Mouse (Mus musculus) limb, embryonic 12.5 days (tissue): ENCODE data around the gene Trit1. TPM values are rescaled to one million over a fixed set of nuclear protein-coding genes. Genes with fewer than 3 reads are reported as not detected.
A peak's percentile ranks its signal among the peaks of the same experiment; 100 is the strongest.

ENCODE experiments used
- ATAC-seq: fragments of 200-750 bp; cut with Nextera tagmentation; 2 replicates; pipeline ENCODE4 v1.8.0; 2017; ENCODE audit warnings: low read depth, moderate TSS enrichment; ENCODE audit not compliant: insufficient number of reproducible peaks, insufficient read depth, low FRiP score, low TSS enrichment
- H3K27ac ChIP-seq: fragments of 300-500 bp; sonication (generic); 2 replicates; pipeline ENCODE4 v1.5.1; 2016; ENCODE audit warnings: mild to moderate bottlenecking, moderate library complexity
- H3K27me3 ChIP-seq: fragments of 300-500 bp; sonication (generic); 2 replicates; pipeline ENCODE4 v1.6.1; 2016; ENCODE audit warnings: mild to moderate bottlenecking, moderate library complexity
- H3K36me3 ChIP-seq: fragments of 300-500 bp; sonication (generic); 2 replicates; pipeline ENCODE4 v1.6.1; 2016; ENCODE audit warnings: mild to moderate bottlenecking, moderate library complexity
- H3K4me1 ChIP-seq: fragments of 300-500 bp; sonication (generic); replicated peaks from 2 replicates; pipeline ENCODE4 v1.6.1; 2016
- H3K4me2 ChIP-seq: fragments of 300-500 bp; sonication (generic); 2 replicates; pipeline ENCODE4 v1.6.1; 2016; ENCODE audit warnings: mild to moderate bottlenecking, moderate library complexity
- H3K4me3 ChIP-seq: fragments of 300-500 bp; sonication (generic); replicated peaks from 2 replicates; pipeline ENCODE4 v1.5.1; 2016; ENCODE audit warnings: mild to moderate bottlenecking
- H3K9ac ChIP-seq: fragments of 300-500 bp; sonication (generic); replicated peaks from 2 replicates; pipeline ENCODE4 v1.6.1; 2016; ENCODE audit warnings: mild to moderate bottlenecking, moderate library complexity
- H3K9me3 ChIP-seq: fragments of 300-500 bp; sonication (generic); 2 replicates; pipeline ENCODE4 v1.6.1; 2016; ENCODE audit warnings: mild to moderate bottlenecking, moderate library complexity
- WGBS: fragments of 180-500 bp; shearing (Covaris S2); methylation state at CpG from one replicate; pipeline ENCODE4 v1.1.7; 2016; 5-methylcytosine and 5-hydroxymethylcytosine counted together
- polyA plus RNA-seq: library from polyadenylated mRNA; unstranded; fragments of >200 nt; fragmentation: Nextera tagmentation; extraction: Ambion mirVana; gene quantifications from 2 replicates; pipeline ENCODE4 v1.2.1, GENCODE M21; 2016

Gene Trit1
- polyA plus RNA-seq, 1 experiment from 2014 or later = 18.3 TPM

GRCm38 (mm10) chr4:123083323-123083902 lies 67.0 kb downstream of the Trit1 start:
- Histone ChIP-seq H3K4me2 (no peak overlapping the region), H3K4me3 (no peak overlapping the region), H3K4me1 (no peaks in the 10 kb centered on the region), H3K27me3 (peaks cover 10% of the 10 kb centered on the region; the same call in 1 of the 2 replicates), H3K9me3 (no peaks in the 10 kb centered on the region), H3K9ac (no peak overlapping the region), H3K27ac (no peak overlapping the region), H3K36me3 (no peaks in the 10 kb centered on the region)
- 66% methylated on average over 13 of the region's 13 CpGs for WGBS
- ATAC-seq = no peak

- ATAC-seq = no peak
- H3K36me3 ChIP-seq = no peaks in the 10 kb centered on the region
- no peaks in the 10 kb centered on the region for H3K9me3 ChIP-seq
- H3K27ac ChIP-seq = no peak overlapping the region
- no peak overlapping the region for H3K4me2 ChIP-seq
- peaks cover 10% of the 10 kb centered on the region; the same call in 1 of the 2 replicates for H3K27me3 ChIP-seq
- WGBS = 69% methylated on average over 2 of the region's 2 CpGs
- H3K4me3 ChIP-seq = no peak overlapping the region
- no peak overlapping the region for H3K9ac ChIP-seq
- no peaks in the 10 kb centered on the region for H3K4me1 ChIP-seq
Measured at GRCm38 (mm10) chr4:123085290-123085689, 68.9 kb downstream of the Trit1 start.

DNA sequence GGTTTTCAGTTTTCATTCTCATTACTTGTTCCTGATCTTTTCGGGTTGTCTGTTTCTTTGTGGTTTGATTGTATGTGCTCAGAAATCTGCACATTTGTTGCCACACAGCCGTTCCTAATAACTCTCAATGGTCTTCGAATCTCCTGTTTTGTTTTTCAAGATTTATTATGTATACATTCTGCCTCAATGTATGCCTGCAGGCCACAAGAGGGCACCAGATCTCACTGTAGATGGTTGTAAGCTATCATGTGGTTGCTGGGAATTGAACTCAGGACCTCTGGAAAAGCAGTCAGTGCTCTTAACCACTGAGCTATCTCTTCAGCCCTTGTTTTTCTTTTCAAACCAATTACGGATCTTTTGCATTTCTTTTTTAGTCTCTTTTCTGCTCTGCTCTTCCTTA lies 70.0 kb downstream of the Trit1 start:
- no peak overlapping the region for H3K27ac ChIP-seq
- H3K4me1 ChIP-seq = no peaks in the 10 kb centered on the region
- no peak overlapping the region for H3K4me3 ChIP-seq

DNA sequence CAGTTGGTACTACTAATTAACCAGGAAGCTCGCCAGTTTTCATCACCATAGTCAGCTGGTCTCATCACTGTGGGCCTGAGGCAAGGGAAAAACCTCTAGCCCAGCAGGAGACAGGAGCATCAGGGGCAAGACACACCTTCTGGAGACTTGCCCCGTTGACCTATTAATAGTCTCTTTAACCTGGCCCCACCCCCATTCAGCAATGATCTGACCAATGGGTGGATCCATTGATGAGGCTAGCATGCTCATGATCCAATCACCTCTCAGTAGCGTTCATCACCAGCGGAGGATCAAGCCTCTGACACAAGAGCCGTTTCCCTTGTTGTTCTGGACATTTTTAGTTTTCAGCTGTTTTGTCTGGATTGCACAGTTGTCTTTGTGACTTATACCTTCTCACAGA lies 76.2 kb downstream of the Trit1 start:
- WGBS = 64% methylated on average over 5 of the region's 5 CpGs
- no peak for ATAC-seq
- no peak overlapping the region for H3K9ac ChIP-seq
- H3K9me3 ChIP-seq = no peaks in the 10 kb centered on the region
- H3K36me3 ChIP-seq = no peaks in the 10 kb centered on the region
- H3K4me3 ChIP-seq = no peak overlapping the region
- no peak overlapping the region for H3K4me2 ChIP-seq
- no peak overlapping the region for H3K27ac ChIP-seq
- peaks cover 8% of the 10 kb centered on the region for H3K4me1 ChIP-seq
- H3K27me3 ChIP-seq = no peaks in the 10 kb centered on the region

More for the DNA sequence above, 70.0 kb downstream of the Trit1 start:
- 0 out of 2 replicates have a peak, but pooled peaks cover 3% of the 10 kb centered on the region for H3K27me3 ChIP-seq
- no peak overlapping the region for H3K4me2 ChIP-seq
- 87% methylated on average over 4 of the region's 4 CpGs for WGBS
- H3K9me3 ChIP-seq = no peaks in the 10 kb centered on the region
- no peak for ATAC-seq
- H3K36me3 ChIP-seq = no peaks in the 10 kb centered on the region
- H3K9ac ChIP-seq = no peak overlapping the region

DNA sequence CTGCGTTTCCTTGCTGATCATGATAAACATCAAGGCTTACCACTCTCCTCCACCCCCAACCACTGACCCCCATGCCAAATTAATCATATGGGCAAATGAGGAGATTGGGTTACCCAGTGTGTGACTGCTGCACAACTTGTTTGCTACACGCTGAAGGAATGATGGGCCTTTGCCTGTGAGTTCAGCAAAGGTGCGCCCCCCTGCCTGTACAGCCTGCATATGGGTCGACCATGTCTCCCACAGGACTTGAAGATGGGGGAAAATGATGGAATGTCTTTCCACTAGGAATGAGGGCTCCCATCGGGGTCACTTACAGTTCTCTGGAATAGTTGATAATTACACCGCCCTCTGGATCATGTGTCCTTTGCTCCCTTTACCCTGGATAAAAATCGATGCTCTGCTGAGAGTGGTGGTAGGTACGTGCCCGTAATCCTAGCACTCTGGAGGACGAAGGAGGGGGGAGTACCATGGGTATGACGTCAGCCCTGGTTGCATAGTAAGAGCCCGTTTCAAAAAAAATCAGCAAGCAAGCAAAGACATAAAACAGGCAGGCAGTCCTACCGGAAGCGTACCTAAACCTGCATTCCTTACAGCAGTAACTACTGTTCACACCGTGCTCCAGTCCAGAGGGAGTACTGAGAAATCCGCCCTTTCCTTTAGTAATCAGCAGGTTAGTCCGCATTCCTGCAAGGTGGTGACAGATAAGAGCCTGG lies 76.8 kb downstream of the Trit1 start:
- peak; percentile 63; the same call in 1 of the 2 replicates for ATAC-seq
- H3K36me3 ChIP-seq = no peaks in the 10 kb centered on the region
- H3K4me3 ChIP-seq = no peak overlapping the region
- no peak overlapping the region for H3K9ac ChIP-seq
- no peak overlapping the region for H3K27ac ChIP-seq
- peak overlapping the region; percentile 29 for H3K4me2 ChIP-seq
- no peaks in the 10 kb centered on the region for H3K27me3 ChIP-seq
- H3K4me1 ChIP-seq = peaks cover 8% of the 10 kb centered on the region
- WGBS = 50% methylated on average over 17 of the region's 17 CpGs
- H3K9me3 ChIP-seq = no peaks in the 10 kb centered on the region

- Histone ChIP-seq H3K27me3 (no peaks in the 10 kb centered on the region), H3K4me3 (no peak overlapping the region), H3K9me3 (no peaks in the 10 kb centered on the region), H3K9ac (no peak overlapping the region), H3K4me1 (peaks cover 8% of the 10 kb centered on the region), H3K36me3 (no peaks in the 10 kb centered on the region), H3K4me2 (peak overlapping the region; percentile 29; the same call in 1 of the 2 replicates), H3K27ac (no peak overlapping the region)
- WGBS = 48% methylated on average over 9 of the region's 9 CpGs
- ATAC-seq = no peak
Measured at GRCm38 (mm10) chr4:123093869-123094268, 77.5 kb downstream of the Trit1 start.

Other genes with a start within 250 kb of the Trit1 start
- 60.0 and 67.5 TPM in 2 replicates for gene Ppt1, start 180.4 kb upstream of the Trit1 start, polyA plus RNA-seq
- gene Cap1, start 130.5 kb upstream of the Trit1 start, polyA plus RNA-seq = 35.4 and 43.1 TPM in 2 replicates
- gene Mfsd2a, start 55.4 kb upstream of the Trit1 start, polyA plus RNA-seq = 7.8 and 8.6 TPM in 2 replicates
- gene Mycl, start 20.9 kb upstream of the Trit1 start, polyA plus RNA-seq = 42.8 and 46.3 TPM in 2 replicates
- gene Bmp8b, start 88.6 kb downstream of the Trit1 start, polyA plus RNA-seq = 0.19 and 0.68 TPM in 2 replicates
- not detected in 2 replicates for gene Oxct2b, start 99.7 kb downstream of the Trit1 start, polyA plus RNA-seq
- gene Ppie, start 123.4 kb downstream of the Trit1 start, polyA plus RNA-seq = 114 and 117 TPM in 2 replicates
- 0.10 and 0.73 TPM in 2 replicates for gene Hpcal4, start 166.6 kb downstream of the Trit1 start, polyA plus RNA-seq
- gene Nt5c1a, start 184.9 kb downstream of the Trit1 start, polyA plus RNA-seq = not detected in 2 replicates
- gene Heyl, start 217.0 kb downstream of the Trit1 start, polyA plus RNA-seq = 2.8 and 3.2 TPM in 2 replicates
- 39.9 and 41.7 TPM in 2 replicates for gene Pabpc4, start 245.8 kb downstream of the Trit1 start, polyA plus RNA-seq